Mouse (Mus musculus) heart, postnatal 0 days (tissue): ENCODE results near the gene Gm21312.

Experiments used
- CTCF ChIP-seq: IDR thresholded peaks from 2 replicates; pipeline ENCODE4 v1.5.1; 2016; ENCODE audit warnings: antibody characterized with exemption, control low read depth, low read depth
- EP300 ChIP-seq: IDR thresholded peaks from 2 replicates; pipeline ENCODE4 v1.6.1; 2016; ENCODE audit warnings: antibody characterized with exemption, low read depth

DNA sequence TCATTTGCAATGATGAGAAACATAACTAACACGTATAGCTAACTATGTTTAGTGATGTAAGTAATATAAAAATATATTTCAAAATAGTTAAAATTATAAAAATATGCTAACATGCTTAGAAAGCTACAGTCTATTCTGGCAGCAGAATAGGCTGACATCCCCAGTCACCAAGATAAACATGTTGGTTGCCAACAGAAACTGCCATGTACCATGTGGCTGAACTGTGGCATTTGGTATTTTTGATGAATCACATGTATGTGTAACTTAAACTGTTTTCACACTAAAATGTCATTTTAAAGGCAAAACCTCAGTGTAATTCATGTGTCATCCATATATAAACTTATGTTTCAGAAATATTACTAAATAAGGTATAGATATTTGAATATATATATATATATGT is 32.8 kb downstream of the Gm21312 start:
- TF ChIP-seq CTCF (no peak), EP300 (no peak)
